Mouse (Mus musculus) kidney, adult 2 months (tissue): Measurements from ENCODE around the gene Fam57b. TPM values are rescaled to one million over a fixed set of nuclear protein-coding genes. Genes with fewer than 3 reads are reported as not detected.

Experiments used
- DNase-seq: peaks from one replicate; pipeline ENCODE4 v3.0.0; 2021
- H3K27ac ChIP-seq: fragments of 200-500 bp; 2 replicates; pipeline ENCODE4 v1.5.1; 2012; ENCODE audit warnings: low read depth, low read length, control low read depth, inconsistent platforms; ENCODE audit not compliant: insufficient read depth
- H3K27me3 ChIP-seq: fragments of 200-500 bp; replicated peaks from 2 replicates; pipeline ENCODE4 v1.6.1; 2012; ENCODE audit warnings: mild to moderate bottlenecking, moderate library complexity, low read length, inconsistent platforms; ENCODE audit not compliant: control insufficient read depth, insufficient read depth
- H3K36me3 ChIP-seq: fragments of 200-500 bp; 2 replicates; pipeline ENCODE4 v1.6.1; 2012; ENCODE audit warnings: mild to moderate bottlenecking, moderate library complexity, low read length, inconsistent platforms; ENCODE audit not compliant: control insufficient read depth, insufficient read depth
- H3K4me1 ChIP-seq: fragments of 200-500 bp; 2 replicates; pipeline ENCODE4 v1.6.1; 2011; ENCODE audit warnings: low read length; ENCODE audit not compliant: control insufficient read depth, insufficient read depth
- H3K4me3 ChIP-seq: fragments of 200-500 bp; 2 replicates; pipeline ENCODE4 v1.5.1; 2011; ENCODE audit warnings: mild to moderate bottlenecking, low read depth, low read length, control low read depth; ENCODE audit not compliant: insufficient read depth
- CTCF ChIP-seq: fragments of 200-500 bp; conservative IDR thresholded peaks from 2 replicates; pipeline ENCODE4 v1.5.1; 2011; ENCODE audit warnings: low read depth, mild to moderate bottlenecking, control low read depth, low read length, moderate library complexity, mixed read lengths; ENCODE audit not compliant: insufficient read depth, insufficient read length
- POLR2A ChIP-seq: fragments of 200-500 bp; IDR thresholded peaks from one replicate; pipeline ENCODE4 v1.6.1; 2011; ENCODE audit warnings: low read depth, low read length, control low read depth
- WGBS: fragments of 180-500 bp; shearing (Covaris S2); methylation state at CpG from one replicate; pipeline ENCODE4 v1.1.7; 2018; 5-methylcytosine and 5-hydroxymethylcytosine counted together
- polyA plus RNA-seq: library from polyadenylated mRNA; depleted of rRNA; stranded (reverse); fragments of >200 nt; gene quantifications from 2 replicates; pipeline ENCODE4 v1.2.3, GENCODE M21; 2012

Fam57b gene
- polyA plus RNA-seq, 1 experiment = 6.3 TPM

DNA sequence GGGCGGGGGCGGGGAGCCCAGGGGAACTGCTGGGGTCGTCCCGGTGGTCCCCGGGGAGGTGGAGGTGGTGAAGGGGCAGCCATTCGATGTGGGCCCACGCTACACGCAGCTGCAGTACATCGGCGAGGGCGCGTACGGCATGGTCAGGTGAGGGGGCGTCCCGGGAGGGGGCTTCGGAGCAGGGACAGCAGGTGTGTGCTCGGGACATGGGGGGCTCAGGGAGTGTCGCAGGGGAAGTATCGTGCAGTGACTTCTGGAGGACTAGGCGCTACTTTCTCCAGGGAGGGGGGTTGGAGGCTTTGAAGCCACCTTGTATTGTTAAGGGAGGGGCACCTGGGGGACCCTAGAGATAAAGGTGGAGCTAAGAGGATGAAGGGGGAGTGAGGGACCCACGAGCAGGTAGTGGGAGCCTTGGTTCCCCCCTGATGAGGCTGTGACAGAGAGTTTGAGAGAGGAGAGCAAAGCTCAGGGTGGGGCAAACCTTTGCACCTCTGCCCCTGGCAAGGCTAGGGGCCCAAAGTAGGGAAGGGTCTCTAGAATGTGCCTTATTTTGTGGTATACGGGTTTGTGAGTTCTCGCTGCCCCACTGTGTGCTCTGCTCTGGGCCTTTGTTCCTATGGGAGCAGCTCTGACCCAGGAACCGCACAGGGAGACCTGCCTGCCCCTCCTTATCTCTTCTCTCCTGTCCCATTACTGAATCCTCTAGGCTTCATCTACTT, 37.6 kb upstream of the Fam57b start:
- peak overlapping the region; percentile 81 for H3K27ac ChIP-seq
- TF ChIP-seq POLR2A = no peak
- no peak for TF ChIP-seq CTCF
- no peaks in the 10 kb centered on the region; the same call in 1 of the 2 replicates for H3K36me3 ChIP-seq
- peak overlapping the region; percentile 90 for H3K4me3 ChIP-seq
- no peak for DNase-seq
- H3K27me3 ChIP-seq = no peaks in the 10 kb centered on the region
- H3K4me1 ChIP-seq = peaks cover 4% of the 10 kb centered on the region; the same call in 1 of the 2 replicates
- WGBS = 2% methylated on average over 22 of the region's 24 CpGs

DNA sequence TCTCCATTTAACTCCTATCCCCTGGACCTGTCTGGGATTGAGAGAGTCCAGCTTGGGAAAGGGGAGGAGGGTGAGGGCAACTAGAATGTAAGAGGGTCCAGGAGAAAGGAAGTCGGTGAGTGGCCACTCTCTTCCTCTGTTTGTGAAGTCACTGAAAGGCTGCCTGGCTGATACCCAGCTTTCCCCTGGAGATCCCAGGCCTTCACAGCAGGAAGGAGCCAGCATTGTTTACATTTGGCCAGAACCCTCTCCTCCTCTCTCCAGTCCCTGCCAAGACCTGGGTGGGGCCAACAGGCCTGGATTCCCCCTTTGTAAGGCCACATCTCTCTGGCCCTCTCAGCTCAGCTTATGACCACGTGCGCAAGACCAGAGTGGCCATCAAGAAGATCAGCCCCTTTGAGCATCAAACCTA, 37.1 kb upstream of the Fam57b start:
- H3K36me3 ChIP-seq = no peaks in the 10 kb centered on the region; the same call in 1 of the 2 replicates
- H3K4me3 ChIP-seq = peak overlapping the region; percentile 90
- peak overlapping the region; percentile 81 for H3K27ac ChIP-seq
- H3K4me1 ChIP-seq = no peaks in the 10 kb centered on the region
- WGBS = 33% methylated on average over 3 of the region's 3 CpGs
- no peaks in the 10 kb centered on the region for H3K27me3 ChIP-seq
- TF ChIP-seq POLR2A = no peak
- TF ChIP-seq CTCF = no peak
- DNase-seq = peak; percentile 86

DNA sequence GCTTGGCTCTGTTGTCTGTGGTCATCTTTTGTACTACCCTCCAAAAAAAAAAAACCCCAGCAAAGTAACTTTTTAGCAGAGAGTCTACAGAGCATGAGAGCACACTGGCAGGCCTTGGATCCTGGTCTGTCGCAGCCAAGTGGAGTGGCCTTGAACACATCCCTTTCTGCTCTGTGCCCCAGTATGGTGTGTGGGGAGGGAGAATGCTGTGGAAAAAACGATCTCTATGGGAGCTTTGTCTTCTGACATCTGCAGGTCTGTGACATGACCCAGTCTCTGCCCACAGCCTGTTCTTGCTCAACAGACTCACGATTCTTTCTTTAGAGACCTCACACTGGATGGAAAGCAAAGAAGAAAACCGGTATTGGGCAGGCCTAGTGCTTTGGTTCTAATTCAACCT, 36.5 kb upstream of the Fam57b start:
- Histone ChIP-seq H3K27ac (peak overlapping the region; percentile 81), H3K27me3 (no peaks in the 10 kb centered on the region), H3K4me1 (no peaks in the 10 kb centered on the region), H3K36me3 (no peaks in the 10 kb centered on the region; the same call in 1 of the 2 replicates), H3K4me3 (no peak overlapping the region)
- 58% methylated on average over 4 of the region's 4 CpGs for WGBS
- no peak for TF ChIP-seq POLR2A
- no peak for TF ChIP-seq CTCF
- no peak for DNase-seq

- no peak for TF ChIP-seq CTCF
- TF ChIP-seq POLR2A = no peak
- no peak overlapping the region for H3K4me3 ChIP-seq
- H3K36me3 ChIP-seq = no peaks in the 10 kb centered on the region; the same call in 1 of the 2 replicates
- no peaks in the 10 kb centered on the region for H3K27me3 ChIP-seq
- DNase-seq = no peak
- 49% methylated on average over 6 of the region's 6 CpGs for WGBS
- H3K4me1 ChIP-seq = no peaks in the 10 kb centered on the region; the same call in 1 of the 2 replicates
- H3K27ac ChIP-seq = 0 out of 2 replicates have a peak overlapping the region, but pooled peaks have one; percentile 2
Measured at GRCm38 (mm10) chr7:126761529-126762067, 35.9 kb upstream of the Fam57b start.

GRCm38 (mm10) chr7:126762471-126763008, 34.9 kb upstream of the Fam57b start:
- TF ChIP-seq CTCF (no peak), POLR2A (no peak)
- Histone ChIP-seq H3K4me1 (no peaks in the 10 kb centered on the region; the same call in 1 of the 2 replicates), H3K27me3 (no peaks in the 10 kb centered on the region), H3K36me3 (no peaks in the 10 kb centered on the region; the same call in 1 of the 2 replicates), H3K4me3 (no peak overlapping the region), H3K27ac (no peak overlapping the region)
- no peak for DNase-seq
- WGBS = 84% methylated on average over 17 of the region's 17 CpGs

GRCm38 (mm10) chr7:126765540-126765939, 31.9 kb upstream of the Fam57b start:
- no peak overlapping the region for H3K27ac ChIP-seq
- H3K27me3 ChIP-seq = no peaks in the 10 kb centered on the region
- no peak for DNase-seq
- H3K4me1 ChIP-seq = no peaks in the 10 kb centered on the region; the same call in 1 of the 2 replicates
- H3K36me3 ChIP-seq = no peaks in the 10 kb centered on the region; the same call in 1 of the 2 replicates
- H3K4me3 ChIP-seq = no peak overlapping the region
- WGBS = 89% methylated on average over 9 of the region's 9 CpGs
- TF ChIP-seq POLR2A (no peak), CTCF (no peak)

DNA sequence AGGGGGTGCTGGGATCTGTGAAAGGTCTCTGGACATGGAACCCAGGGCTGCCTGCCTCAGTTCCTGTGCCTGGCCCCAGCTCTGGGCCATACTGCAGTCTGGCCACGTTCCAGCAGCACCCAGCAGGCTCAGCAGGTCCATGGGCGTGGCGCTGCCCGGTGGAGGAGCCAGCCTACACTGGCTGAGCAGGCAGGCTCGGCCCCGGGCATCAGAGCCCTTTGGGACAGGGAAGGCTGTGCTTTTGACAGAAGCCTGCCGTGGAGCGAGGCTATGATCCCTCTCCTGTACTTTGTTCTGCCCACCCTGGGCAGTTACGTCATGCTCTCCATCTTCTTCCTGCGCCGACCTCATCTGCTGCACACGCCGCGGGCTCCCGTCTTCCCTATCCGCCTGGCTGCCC, 31.3 kb upstream of the Fam57b start, which contains the start of gene Gdpd3:
Gdpd3 (plus strand) TSS at position 134 of the 400 bp plus-strand sequence.
- peak within 1 kb of the TSS; percentile 10; the same call in 1 of the 2 replicates for H3K4me3 ChIP-seq
- no peak within 1 kb of the TSS for H3K27ac ChIP-seq
- H3K4me1 ChIP-seq = no peaks in the 10 kb centered on the region; the same call in 1 of the 2 replicates
- no peaks in the 10 kb centered on the region for H3K27me3 ChIP-seq
- DNase-seq = peak; percentile 69
- H3K36me3 ChIP-seq = no peaks in the 10 kb centered on the region; the same call in 1 of the 2 replicates
- TF ChIP-seq POLR2A (no peak), CTCF (no peak)
- WGBS = 68% methylated on average over 16 of the region's 16 CpGs
